Mouse (Mus musculus) CH12.LX (cell line): ENCODE data around the gene Otud1.

Source experiments
- CTCF ChIP-seq, 2 experiments: IDR thresholded peaks in 1 of 2; conservative IDR thresholded peaks in 1 of 2; 2 replicates each; pipeline ENCODE4 v1.5.1; 2011 to 2012; ENCODE audit warnings: low read depth in 2 of 2, low read length in 2 of 2, improper control_type of control experiment in 1 of 2, inconsistent platforms in 1 of 2, mild to moderate bottlenecking in 1 of 2, moderate library complexity in 1 of 2
- ELF1 ChIP-seq: IDR thresholded peaks from 2 replicates; pipeline ENCODE4 v1.6.1; 2014; ENCODE audit warnings: low read depth, mild to moderate bottlenecking, inconsistent platforms, low read length, improper control_type of control experiment
- EP300 ChIP-seq: IDR thresholded peaks from 2 replicates; pipeline ENCODE4 v1.6.1; 2011; ENCODE audit warnings: low read length, improper control_type of control experiment
- MAX ChIP-seq: IDR thresholded peaks from 2 replicates; pipeline ENCODE4 v1.6.1; 2011; ENCODE audit warnings: low read length, improper control_type of control experiment
- MAZ ChIP-seq: IDR thresholded peaks from 2 replicates; pipeline ENCODE4 v1.6.1; 2012; ENCODE audit warnings: low read depth, mild to moderate bottlenecking, inconsistent platforms, low read length, improper control_type of control experiment, moderate library complexity
- NELFE ChIP-seq: IDR thresholded peaks from 2 replicates; pipeline ENCODE4 v1.6.1; 2011; ENCODE audit warnings: low read depth, low read length, improper control_type of control experiment
- POLR2A ChIP-seq: IDR thresholded peaks from 2 replicates; pipeline ENCODE4 v1.6.1; 2011; ENCODE audit warnings: low read depth, mild to moderate bottlenecking, improper control_type of control experiment, low read length
- POLR2AphosphoS2 ChIP-seq: IDR thresholded peaks from 2 replicates; pipeline ENCODE4 v1.6.1; 2011; ENCODE audit warnings: low read depth, low read length, improper control_type of control experiment
- SIN3A ChIP-seq: IDR thresholded peaks from 2 replicates; pipeline ENCODE4 v1.6.1; 2012; ENCODE audit warnings: low read length, improper control_type of control experiment, inconsistent platforms
- SMC3 ChIP-seq: IDR thresholded peaks from 2 replicates; pipeline ENCODE4 v1.6.1; 2011; ENCODE audit warnings: low read depth, low read length, improper control_type of control experiment
- TBP ChIP-seq: conservative IDR thresholded peaks from 2 replicates; pipeline ENCODE4 v1.6.1; 2011; ENCODE audit warnings: low read depth, low read length, improper control_type of control experiment
- TCF12 ChIP-seq: IDR thresholded peaks from 2 replicates; pipeline ENCODE4 v1.6.1; 2014; ENCODE audit warnings: low read depth, mild to moderate bottlenecking, inconsistent platforms, low read length, improper control_type of control experiment
- USF2 ChIP-seq: conservative IDR thresholded peaks from 2 replicates; pipeline ENCODE4 v1.6.1; 2011; ENCODE audit warnings: low read depth, low read length, improper control_type of control experiment
- ZMIZ1 ChIP-seq: IDR thresholded peaks from 2 replicates; pipeline ENCODE4 v1.6.1; 2012; ENCODE audit warnings: low read depth, mild to moderate bottlenecking, inconsistent platforms, low read length, improper control_type of control experiment

GRCm38 (mm10) chr2:19664555-19665475, 7.3 kb downstream of the Otud1 start:
- TF ChIP-seq SMC3: no peak
- no peak for TF ChIP-seq CTCF (conservative IDR thresholded peaks at IDR 0.05 in 1 of 2, IDR thresholded peaks at IDR 0.05 in 1 of 2; ENCODE audit: low read depth in 2 of 2, low read length in 2 of 2)
- no peak for TF ChIP-seq ELF1
- no peak for TF ChIP-seq MAX
- no peak for TF ChIP-seq SIN3A
- no peak for TF ChIP-seq POLR2AphosphoS2
- TF ChIP-seq MAZ: no peak
- TF ChIP-seq NELFE: no peak
- TF ChIP-seq ZMIZ1: no peak
- TF ChIP-seq POLR2A: no peak
- TF ChIP-seq TBP: no peak
- TF ChIP-seq USF2: no peak
- TF ChIP-seq EP300: no peak
- TF ChIP-seq TCF12: no peak
